Mouse (Mus musculus): ENCODE measurements at regions not wholly inside any gene's neighbourhood (a gene's known extent, or its start where the extent isn't known, plus 50 kb on each side); places are given as distances from the start of the nearest gene placed in this dataset.

- TF ChIP-seq POLR2A (IDR thresholded peaks at IDR 0.05; ENCODE audit: low read depth, low read length) (no peak), CTCF (conservative IDR thresholded peaks at IDR 0.05; ENCODE audit: insufficient read depth, insufficient read length, low read depth, low read length) (no peak)
These were observed 250.1 kb upstream of the Gm6657 start for GRCm38 (mm10) chr12:77943960-77944359.
